Mouse (Mus musculus) brown adipose tissue, adult 24 weeks (tissue): ENCODE measurements around the gene Gins1. TPM values are rescaled to one million over a fixed set of nuclear protein-coding genes. Genes with fewer than 3 reads are reported as not detected.

Experiments
- H3K27ac ChIP-seq: fragments of 200-500 bp; replicated peaks from 2 replicates; pipeline ENCODE4 v1.5.1; 2012; ENCODE audit warnings: low read depth, mild to moderate bottlenecking, low read length
- H3K4me1 ChIP-seq: fragments of 200-500 bp; 2 replicates; pipeline ENCODE4 v1.6.1; 2012; ENCODE audit warnings: low read length, mixed read lengths; ENCODE audit not compliant: control insufficient read depth, insufficient read depth, insufficient read length
- H3K4me3 ChIP-seq: fragments of 200-500 bp; 2 replicates; pipeline ENCODE4 v1.5.1; 2012; ENCODE audit warnings: low read depth, mild to moderate bottlenecking, low read length, moderate library complexity; ENCODE audit not compliant: insufficient read depth
- polyA plus RNA-seq: library from polyadenylated mRNA; stranded (reverse); fragments of >200 nt; gene quantifications from 2 replicates; pipeline ENCODE4 v1.2.4, GENCODE M21; 2012; ENCODE audit not compliant: missing spikeins, insufficient read depth, insufficient read length

Gene Gins1
- polyA plus RNA-seq, 1 experiment: 3.8 TPM

DNA sequence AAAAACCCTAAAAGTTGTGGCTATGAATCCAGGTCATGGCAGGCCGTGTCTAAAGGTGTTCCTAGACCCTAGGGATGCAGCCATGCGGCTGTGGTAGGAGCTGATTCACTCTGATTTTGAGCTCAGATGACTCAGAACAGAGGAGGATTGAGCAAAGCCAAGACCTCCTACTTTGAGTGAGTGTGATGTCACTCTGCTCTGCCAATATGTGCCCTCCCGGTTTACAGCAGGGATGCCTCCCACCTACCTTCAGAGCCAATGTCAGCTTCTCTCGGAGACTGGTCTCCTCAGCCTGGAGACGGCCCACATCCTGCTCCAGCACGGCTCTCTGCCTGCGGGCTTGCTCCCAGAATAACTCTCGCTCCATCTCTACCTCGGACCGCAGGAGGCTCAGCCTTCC lies 54.3 kb downstream of the Gins1 start:
- H3K4me1 ChIP-seq: no peaks in the 10 kb centered on the region
- no peak overlapping the region for H3K4me3 ChIP-seq
- no peak overlapping the region for H3K27ac ChIP-seq

DNA sequence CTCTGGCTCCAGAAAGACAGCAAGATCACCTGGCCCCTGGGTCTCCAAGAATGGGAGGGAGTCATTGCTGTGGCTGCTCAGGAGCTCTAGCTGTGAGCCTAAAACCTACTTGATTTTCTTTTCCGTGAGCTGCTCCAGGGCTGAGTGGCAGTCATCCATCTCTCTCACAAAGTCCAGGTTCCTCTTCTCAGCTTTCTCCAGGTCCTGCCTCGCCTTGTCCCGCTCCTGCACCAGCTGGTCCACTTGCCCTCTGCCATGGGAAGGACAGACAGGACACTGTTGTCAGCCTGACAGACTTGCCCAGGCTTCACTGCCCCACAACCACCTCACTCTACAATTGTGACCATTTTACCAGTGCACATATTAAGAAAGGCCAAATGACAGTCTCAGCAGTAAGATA lies 58.0 kb downstream of the Gins1 start:
- no peak overlapping the region for H3K27ac ChIP-seq
- no peaks in the 10 kb centered on the region for H3K4me1 ChIP-seq
- H3K4me3 ChIP-seq: no peak overlapping the region

- Histone ChIP-seq H3K4me3 (no peak overlapping the region), H3K27ac (no peak overlapping the region), H3K4me1 (no peaks in the 10 kb centered on the region)
Measured at GRCm38 (mm10) chr2:150964641-150965040, 59.4 kb downstream of the Gins1 start.

- Histone ChIP-seq H3K4me1 (no peaks in the 10 kb centered on the region), H3K4me3 (no peak overlapping the region), H3K27ac (no peak overlapping the region)
Measured at GRCm38 (mm10) chr2:150965951-150966350, 60.8 kb downstream of the Gins1 start.

GRCm38 (mm10) chr2:150967491-150967890 lies 62.3 kb downstream of the Gins1 start:
- no peak overlapping the region for H3K4me3 ChIP-seq
- H3K4me1 ChIP-seq: no peaks in the 10 kb centered on the region

GRCm38 (mm10) chr2:150969231-150969630 lies 64.0 kb downstream of the Gins1 start:
- no peaks in the 10 kb centered on the region for H3K4me1 ChIP-seq
- no peak overlapping the region for H3K4me3 ChIP-seq
- no peak overlapping the region for H3K27ac ChIP-seq

More at GRCm38 (mm10) chr2:150967491-150967890, 62.3 kb downstream of the Gins1 start:
- no peak overlapping the region for H3K27ac ChIP-seq

DNA sequence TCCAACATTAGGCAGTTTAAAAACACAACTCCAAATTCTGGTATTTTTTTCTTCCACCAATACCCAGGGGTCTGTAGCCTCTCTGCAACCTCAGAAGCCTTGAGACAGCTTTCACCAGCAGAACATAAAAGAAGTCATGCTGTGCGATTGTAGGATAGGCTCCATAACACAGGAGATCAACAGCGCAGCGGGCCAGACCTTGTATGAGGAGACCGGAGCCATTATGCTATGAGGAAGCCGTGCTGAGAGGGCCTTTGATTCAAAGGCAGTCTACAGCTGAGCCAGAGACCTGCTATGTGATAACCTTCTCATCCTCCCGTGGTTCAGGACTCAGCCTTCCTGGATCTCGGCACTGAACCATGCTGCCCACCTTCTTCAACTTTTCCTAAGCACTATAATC lies 66.7 kb downstream of the Gins1 start:
- no peak overlapping the region for H3K4me3 ChIP-seq
- H3K27ac ChIP-seq: no peak overlapping the region

DNA sequence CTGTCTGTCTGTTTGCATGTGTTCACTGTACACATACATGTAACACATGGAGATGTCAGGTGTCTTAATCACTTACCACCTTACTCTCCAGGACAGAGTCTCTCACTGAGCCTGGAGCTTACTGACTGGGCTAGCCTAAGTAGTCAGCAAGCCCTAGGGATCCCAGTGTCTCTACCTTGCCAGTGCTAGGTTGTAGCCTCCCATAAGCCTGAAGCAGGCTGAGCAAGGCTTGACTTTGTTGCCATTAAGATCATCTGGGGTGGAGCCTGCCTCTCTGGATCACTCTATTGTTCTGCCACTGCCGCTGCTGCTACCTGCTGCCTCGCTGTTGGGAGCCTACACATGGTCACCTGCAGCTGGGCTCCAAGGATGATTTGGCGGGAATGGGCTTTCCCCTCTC lies 67.5 kb downstream of the Gins1 start:
- no peak overlapping the region for H3K27ac ChIP-seq
- H3K4me3 ChIP-seq: no peak overlapping the region
- no peaks in the 10 kb centered on the region for H3K4me1 ChIP-seq

More for the DNA sequence above, 66.7 kb downstream of the Gins1 start:
- H3K4me1 ChIP-seq: no peaks in the 10 kb centered on the region

DNA sequence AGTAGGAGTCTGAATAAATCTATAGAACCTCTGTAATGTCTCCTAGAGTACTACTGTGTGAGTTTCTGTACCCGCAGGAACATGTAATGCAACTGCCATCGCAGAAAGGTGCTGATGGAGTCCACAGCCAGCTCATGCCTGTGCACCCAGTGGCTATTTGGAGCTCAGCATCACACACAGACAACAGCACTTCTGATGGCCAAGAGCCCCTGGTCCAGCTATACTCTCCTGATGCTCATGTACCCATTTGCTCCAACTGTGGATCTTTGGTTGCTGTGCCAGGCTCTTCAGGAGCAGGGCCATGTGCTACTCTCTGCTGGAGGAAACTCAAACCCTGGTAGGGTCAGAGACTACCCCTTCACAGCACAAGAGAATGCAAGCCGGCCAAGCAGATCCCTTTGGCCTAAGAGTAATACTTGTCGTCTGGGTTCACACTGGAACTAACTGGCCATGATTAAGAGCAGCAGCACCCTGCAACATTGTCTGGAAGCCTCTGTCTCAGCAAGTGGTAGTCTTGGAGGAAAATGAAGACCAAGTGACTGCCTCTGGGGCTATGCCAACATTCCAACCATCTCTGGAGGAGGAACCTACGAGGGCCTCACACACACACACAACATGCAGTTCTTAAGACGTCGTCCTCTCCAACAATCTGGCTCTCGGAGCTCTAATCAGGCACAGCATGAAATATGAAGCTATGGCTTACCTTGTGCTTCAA lies 68.4 kb downstream of the Gins1 start:
- Histone ChIP-seq H3K27ac (no peak overlapping the region), H3K4me3 (no peak overlapping the region), H3K4me1 (no peaks in the 10 kb centered on the region)

- Histone ChIP-seq H3K4me3 (no peak overlapping the region), H3K4me1 (no peaks in the 10 kb centered on the region), H3K27ac (no peak overlapping the region)
Measured at GRCm38 (mm10) chr2:150976871-150977270, 71.7 kb downstream of the Gins1 start.

GRCm38 (mm10) chr2:150977676-150978075 lies 72.5 kb downstream of the Gins1 start:
- no peaks in the 10 kb centered on the region for H3K4me1 ChIP-seq
- H3K4me3 ChIP-seq: no peak overlapping the region
- no peak overlapping the region for H3K27ac ChIP-seq

- Histone ChIP-seq H3K27ac (no peak overlapping the region), H3K4me1 (no peaks in the 10 kb centered on the region), H3K4me3 (no peak overlapping the region)
Measured at GRCm38 (mm10) chr2:150978791-150979190, 73.6 kb downstream of the Gins1 start.

- H3K4me1 ChIP-seq: no peaks in the 10 kb centered on the region
- no peak overlapping the region for H3K4me3 ChIP-seq
- no peak overlapping the region for H3K27ac ChIP-seq
Measured at GRCm38 (mm10) chr2:150979861-150980620, 74.8 kb downstream of the Gins1 start.
